Mouse (Mus musculus) embryo, embryonic 11 days (tissue): ENCODE data around the gene Man2c1.

Experiments used
- DNase-seq: peaks from one replicate; pipeline ENCODE4 v3.0.0-alpha.2; 2015

Gene Man2c1

GRCm38 (mm10) chr9:57130577-57131433, at the start of gene Man2c1:
Man2c1 (plus strand) TSS chr9:57130690.
- DNase-seq = peak; percentile 97

DNA sequence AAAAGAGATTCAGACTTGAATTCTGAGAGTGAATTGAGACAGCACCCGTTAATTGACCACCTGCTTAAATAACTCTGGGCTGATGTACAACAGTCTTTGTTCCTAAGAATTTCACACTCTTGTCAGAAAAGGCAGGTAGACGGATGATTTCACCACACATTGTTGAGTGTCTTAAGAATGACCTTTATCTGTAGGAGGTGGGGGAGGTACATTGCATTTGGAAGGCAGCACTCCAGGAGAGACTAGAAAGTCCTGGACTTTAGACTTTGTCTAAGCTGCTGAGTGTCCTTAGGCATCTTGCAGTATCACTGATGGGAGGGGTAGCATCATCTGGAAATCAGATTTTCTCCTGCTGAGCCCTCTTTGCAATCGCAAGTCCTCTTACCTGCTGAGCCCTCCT, 48.3 kb upstream of the Man2c1 start:
- DNase-seq = no peak

DNA sequence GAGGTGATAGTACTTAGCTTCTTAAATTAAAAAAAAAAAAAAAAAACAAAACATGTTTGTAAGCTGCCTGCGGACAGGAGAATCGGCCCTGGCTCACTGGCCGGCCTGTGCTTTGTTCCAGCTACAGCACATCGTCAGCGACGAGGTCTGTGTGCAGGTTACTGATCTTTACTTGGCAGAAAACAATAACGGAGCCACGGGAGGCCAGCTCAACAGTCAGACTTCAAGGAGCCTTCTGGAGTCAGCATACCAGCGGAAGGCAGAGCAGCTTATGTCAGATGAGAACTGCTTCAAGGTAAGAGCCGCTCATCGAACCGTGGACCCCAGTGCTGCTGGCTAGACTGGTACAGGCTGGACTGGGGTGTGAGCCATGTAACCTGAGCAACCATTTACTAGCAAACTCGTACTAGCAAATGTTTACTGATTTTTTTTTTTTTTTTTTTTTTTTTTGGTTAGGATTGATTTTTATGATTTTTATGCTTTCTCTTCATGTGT, 13.2 kb upstream of the Man2c1 start:
- no peak for DNase-seq

GRCm38 (mm10) chr9:57129641-57130040, 849 bp upstream of the Man2c1 start:
- no peak for DNase-seq

DNA sequence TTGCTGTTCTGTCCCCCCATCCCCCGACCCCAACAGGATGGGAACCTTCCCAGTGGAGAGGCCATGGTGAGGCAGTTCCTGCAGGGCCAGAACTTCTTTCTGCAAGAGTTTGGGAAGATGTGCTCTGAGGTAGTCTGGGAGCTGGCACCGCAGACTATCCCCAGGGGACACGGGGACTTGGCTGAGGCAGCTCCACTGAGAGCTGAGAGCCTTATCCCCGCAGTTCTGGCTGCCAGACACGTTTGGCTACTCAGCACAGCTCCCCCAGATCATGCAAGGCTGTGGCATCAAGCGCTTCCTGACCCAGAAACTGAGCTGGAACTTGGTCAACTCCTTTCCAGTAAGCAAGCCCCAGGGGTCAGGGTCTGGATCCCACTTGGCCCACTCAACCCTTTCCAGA, 6.8 kb downstream of the Man2c1 start:
- DNase-seq = no peak

- no peak for DNase-seq
Observed at GRCm38 (mm10) chr9:57137777-57138176, 7.3 kb downstream of the Man2c1 start.

GRCm38 (mm10) chr9:57138507-57138906, 8.0 kb downstream of the Man2c1 start:
- no peak for DNase-seq

- DNase-seq = no peak
Observed at GRCm38 (mm10) chr9:57139110-57139509, 8.6 kb downstream of the Man2c1 start.

DNA sequence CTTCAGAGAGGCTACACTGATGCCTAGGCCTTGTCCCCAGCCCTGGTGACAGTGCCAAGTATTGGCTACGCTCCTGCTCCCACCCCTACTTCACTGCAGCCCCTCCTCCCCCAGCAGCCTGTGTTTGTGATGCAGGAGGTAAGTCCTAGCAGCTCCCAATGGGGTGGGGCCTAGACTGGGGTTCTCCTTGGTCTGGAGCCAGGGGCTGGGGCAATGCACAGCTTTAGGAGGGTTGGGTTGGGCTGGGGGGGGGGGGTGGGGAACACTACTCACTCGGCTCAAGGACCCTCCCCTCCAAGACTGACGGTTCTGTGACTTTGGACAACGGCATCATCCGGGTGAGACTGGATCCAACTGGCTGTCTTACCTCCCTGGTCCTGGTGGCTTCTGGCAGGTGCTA, 9.1 kb downstream of the Man2c1 start:
- DNase-seq = no peak

DNA sequence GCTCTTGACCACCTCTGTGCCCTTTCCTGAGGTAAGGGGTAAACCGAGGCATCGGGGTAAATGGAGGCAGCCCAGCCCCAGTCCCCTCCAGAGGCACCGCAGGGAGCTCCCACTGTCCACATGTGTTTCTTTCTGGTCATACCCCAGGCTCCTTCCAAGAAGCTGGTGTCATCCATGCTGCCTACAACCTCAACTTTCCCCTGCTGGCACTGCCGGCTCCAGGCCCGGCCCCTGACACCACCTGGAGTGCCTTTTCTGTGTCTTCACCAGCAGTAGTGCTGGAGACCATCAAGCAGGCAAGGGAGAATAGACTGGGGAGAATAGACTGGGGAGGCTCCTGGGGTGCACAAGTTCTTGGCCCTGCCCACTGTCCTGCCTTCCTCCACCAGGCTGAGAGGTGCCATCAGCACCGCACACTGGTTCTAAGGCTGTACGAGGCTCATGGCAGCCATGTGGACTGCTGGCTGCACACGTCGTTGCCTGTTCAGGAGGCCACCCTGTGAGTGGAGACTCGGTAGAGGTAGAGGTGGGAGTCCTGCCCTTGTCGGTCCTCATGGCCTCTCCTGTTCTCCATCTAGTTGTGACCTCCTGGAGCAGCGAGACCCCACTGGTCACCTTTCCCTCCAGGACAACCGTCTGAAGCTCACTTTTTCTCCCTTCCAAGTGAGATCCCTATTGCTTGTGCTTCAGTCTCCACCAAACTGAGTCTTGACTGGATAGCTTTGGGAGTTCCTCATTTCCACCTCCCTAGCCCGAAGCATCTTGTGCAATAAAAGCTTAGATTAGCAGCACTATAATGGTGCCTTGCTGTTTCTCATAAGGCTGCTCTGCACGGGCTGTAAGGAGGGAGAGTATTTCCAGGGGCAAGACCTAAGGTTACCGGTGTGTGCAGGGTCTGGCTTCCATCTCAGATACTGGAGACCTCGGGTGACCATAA, 11.2 kb downstream of the Man2c1 start:
- DNase-seq = no peak

- no peak for DNase-seq
Observed at GRCm38 (mm10) chr9:57143212-57143611, 12.7 kb downstream of the Man2c1 start.

DNA sequence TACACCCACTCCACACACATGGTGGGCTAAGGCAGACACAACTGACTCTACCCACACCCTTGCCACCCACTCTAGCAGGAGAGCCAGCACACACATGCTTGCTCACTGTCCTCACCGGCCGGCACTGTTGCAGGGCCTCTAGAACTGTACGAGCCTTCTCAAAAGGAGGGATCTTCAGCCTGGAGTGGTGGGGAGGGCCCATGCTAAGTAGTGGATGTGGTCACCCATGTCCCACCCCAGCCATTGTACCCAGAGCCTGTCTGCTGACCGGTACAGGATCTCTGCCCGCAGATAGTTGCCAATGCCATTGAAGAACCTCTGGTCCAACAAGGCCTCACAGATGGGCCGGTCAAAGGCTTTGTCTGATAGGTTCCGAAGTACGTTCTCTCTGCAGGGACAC, 14.3 kb downstream of the Man2c1 start:
- DNase-seq = no peak

DNA sequence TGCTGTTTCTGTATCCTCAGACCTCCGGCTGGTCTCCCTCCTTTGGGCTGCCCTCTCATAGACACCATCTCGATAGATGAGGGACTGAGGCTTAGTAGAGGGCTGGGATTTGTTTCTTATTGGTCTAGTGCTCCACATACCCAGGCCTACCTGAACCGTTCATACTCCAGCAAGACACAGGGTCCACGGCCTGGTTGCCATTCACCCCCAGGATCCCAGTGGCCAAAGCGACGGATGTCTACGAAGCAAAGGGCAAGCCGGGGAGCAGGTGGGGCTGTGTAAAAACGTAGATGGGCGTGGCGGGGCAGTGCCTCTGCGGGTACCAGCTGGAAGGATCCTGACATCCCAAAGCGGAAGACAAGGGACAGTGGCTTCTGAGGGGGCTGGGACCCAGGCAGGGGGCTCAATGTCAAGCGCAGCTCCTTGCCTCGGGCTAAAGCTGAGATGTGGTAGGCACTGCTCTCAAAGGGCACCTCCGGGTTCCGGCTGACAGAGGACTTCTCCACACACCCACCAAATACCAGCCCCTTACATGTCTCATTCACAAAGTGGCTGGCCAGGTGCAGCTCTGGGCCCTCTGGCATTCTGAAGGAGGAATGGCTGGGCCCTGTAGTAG, 16.1 kb downstream of the Man2c1 start:
- DNase-seq = no peak

DNA sequence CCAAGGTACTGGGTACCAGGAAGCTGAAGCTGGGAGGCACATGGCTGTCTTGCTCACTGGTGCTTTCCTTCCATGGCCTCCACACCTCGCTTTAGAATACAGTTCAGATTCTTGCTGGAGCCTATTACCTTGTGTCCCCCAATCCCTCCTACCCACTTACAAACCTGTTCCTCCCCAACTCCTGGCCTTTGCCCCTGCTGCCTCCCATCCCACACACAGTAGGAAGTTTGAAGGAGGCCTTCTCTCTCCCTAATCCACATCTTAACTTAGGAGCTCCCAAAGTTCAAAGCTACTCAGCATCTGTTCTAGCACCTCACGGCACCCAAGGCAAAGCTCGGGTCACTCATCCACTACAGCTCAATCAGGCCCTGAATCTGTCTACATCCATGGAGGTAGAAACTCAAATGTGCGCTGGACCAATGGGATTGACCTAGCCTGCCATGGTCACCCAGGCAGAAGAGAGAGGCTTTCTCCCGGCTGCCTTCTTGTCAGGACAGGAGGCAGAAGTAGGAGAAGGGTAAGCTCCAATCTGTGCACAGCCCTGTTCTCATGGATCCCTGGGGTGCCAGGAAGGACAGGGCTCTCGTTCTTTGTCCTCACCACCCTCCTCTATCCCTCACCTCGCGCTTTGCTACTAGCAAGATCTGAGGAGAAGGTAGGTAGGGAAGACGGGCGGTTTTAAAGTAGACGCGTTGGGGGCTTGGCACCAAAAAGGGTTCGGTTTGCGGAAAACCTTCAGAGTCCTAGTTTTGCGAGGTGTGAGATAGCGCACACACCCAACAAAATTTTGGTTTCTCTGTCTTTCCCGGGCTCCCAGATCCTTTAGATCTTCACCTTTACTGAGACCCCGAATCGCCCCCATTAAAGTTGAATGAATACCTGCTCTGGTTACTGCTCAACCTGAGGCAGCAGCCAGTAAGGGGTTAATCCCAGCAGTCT, 17.0 kb downstream of the Man2c1 start:
- DNase-seq = peak; percentile 27

DNA sequence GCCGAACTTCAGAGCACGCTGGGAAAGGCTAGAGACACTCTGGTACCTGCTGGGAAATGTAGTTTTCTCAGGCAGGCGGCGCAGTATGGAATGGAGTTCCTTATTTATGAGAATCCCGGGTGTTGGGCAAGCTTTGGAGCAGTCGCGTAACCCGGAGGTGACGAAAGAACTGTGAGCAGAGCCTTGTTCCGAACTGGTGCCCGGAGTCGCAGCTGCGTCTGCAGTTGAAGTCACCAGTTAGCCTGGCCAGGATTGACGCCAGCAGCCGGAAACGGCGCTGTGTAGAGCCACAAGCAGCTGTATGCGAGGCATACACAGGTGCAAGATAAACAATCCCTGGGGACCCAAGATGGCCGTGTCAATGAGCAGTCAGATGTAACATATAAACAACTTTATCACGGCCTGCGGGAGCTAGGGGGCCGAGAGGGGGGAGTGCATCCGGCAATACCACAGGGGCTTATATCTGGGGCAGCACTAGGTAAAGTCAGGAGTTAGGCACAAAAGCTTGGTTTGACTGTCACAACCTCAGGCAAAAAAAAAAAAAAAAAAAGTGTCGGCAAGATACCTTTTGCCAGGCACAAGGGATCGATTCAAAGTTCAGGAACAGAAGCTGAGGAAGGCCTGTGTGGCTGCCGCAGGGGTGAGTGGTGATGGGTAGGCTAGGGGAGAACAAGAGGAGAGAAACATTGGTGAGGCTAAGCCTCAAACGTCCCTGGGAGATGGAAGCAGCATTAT, 17.8 kb downstream of the Man2c1 start, which contains the start of gene Neil1:
TSS of gene Neil1 (minus strand) at position 162 of the 735 bp plus-strand sequence.
- peak; percentile 92 for DNase-seq

DNA sequence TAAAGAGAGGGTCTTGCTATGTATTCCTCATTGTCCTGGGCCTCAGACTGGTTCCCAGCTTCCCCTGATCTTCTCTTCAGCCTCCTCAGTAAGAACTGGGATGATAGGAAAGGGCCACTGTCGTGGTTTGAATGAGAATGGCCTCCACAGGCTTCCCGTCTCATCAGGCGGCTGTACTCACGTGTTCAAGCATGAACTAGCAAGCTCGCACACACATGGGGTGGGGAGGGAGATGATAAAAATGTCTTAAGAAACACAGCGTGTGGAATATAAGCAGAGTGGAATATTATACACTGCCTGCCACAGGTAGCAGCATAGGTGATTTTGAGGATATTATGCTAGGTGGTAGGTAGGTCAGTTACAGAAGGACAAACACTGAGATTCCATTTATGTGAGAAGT, 18.5 kb downstream of the Man2c1 start:
- no peak for DNase-seq

GRCm38 (mm10) chr9:57150192-57150591, 19.7 kb downstream of the Man2c1 start:
- no peak for DNase-seq

GRCm38 (mm10) chr9:57152331-57152730, 21.8 kb downstream of the Man2c1 start:
- DNase-seq = peak; percentile 22

DNA sequence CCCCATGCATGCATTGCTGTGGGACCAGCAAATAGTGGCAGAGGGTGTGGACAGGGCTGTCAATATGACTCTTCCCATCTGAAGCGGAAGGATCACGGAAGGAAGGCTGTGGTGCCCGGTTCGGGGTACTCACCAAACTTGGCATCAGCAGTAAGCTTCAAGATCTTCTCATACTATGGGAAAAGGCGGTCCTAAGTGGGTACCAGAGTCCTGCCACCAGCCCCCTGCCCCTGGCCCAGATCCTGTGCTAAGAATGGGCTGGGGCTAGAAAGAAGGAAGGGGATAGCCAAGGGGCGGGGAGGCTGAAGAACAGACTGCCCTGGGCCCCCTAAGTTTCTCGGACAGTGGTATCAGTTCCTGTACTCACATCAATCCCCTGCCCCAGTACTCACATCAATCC, 25.9 kb downstream of the Man2c1 start:
- DNase-seq = no peak

DNA sequence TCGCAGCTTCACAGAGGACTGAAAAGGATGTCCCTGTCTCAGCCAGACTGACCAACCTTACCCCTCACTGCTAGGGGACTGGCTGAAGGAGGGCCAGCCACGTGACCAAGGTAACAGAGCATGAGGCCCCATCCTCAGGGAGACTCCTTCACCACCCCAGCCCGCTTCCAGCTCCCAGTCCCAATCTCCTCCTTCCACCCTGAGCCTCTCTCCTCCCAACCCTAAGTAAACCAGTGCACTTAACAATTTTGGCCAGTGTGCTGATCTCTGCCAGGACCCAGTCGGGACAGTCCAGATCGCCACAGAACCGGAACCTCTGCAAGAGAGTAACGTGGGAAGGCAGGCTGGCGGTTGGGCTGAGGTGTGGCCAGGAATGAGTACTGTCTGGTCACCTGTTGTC, 26.3 kb downstream of the Man2c1 start:
- no peak for DNase-seq

- no peak for DNase-seq
Observed at GRCm38 (mm10) chr9:57157499-57157898, 27.0 kb downstream of the Man2c1 start.
